Mouse (Mus musculus) MEL (cell line): ENCODE results near the gene Apbb2. TPM values are rescaled to one million over a fixed set of nuclear protein-coding genes. Genes with fewer than 3 reads are reported as not detected.

Experiments used
- DNase-seq: peaks from one replicate; pipeline ENCODE4 v3.0.0; 2011; ENCODE audit warnings: low read depth, low spot score
- H3K27ac ChIP-seq: 2 replicates; pipeline ENCODE4 v1.5.1; 2012; ENCODE audit warnings: low read depth, mild to moderate bottlenecking, control low read depth, low read length, moderate library complexity; ENCODE audit not compliant: control insufficient read depth
- H3K27me3 ChIP-seq, 2 experiments: fragments of 150-350 bp in 1 of 2; sonication (generic) in 1 of 2; 2 replicates each; pipeline ENCODE4 v1.6.1; 2012; ENCODE audit warnings: low read length in 2 of 2, mild to moderate bottlenecking in 2 of 2, improper control_type of control experiment in 1 of 2, moderate library complexity in 1 of 2; ENCODE audit not compliant: insufficient read depth in 2 of 2, control insufficient read depth in 1 of 2
- H3K36me3 ChIP-seq, 2 experiments: 2 replicates each; pipeline ENCODE4 v1.6.1; 2012 to 2014; ENCODE audit warnings: low read length in 2 of 2, improper control_type of control experiment in 1 of 2, inconsistent platforms in 1 of 2, mild to moderate bottlenecking in 1 of 2; ENCODE audit not compliant: insufficient read depth in 2 of 2, control insufficient read depth in 1 of 2
- H3K4me1 ChIP-seq, 2 experiments: fragments of 150-350 bp in 1 of 2; sonication (generic) in 1 of 2; 2 replicates each; pipeline ENCODE4 v1.6.1; 2012; ENCODE audit warnings: low read length in 2 of 2, improper control_type of control experiment in 1 of 2, mild to moderate bottlenecking in 1 of 2; ENCODE audit not compliant: insufficient read depth in 2 of 2, control insufficient read depth in 1 of 2
- H3K4me3 ChIP-seq, 2 experiments: fragments of 150-350 bp in 1 of 2; sonication (generic) in 1 of 2; 2 replicates each; pipeline ENCODE4 v1.5.1; 2012; ENCODE audit warnings: low read depth in 2 of 2, low read length in 2 of 2, mild to moderate bottlenecking in 2 of 2, moderate library complexity in 2 of 2, control low read depth in 1 of 2, improper control_type of control experiment in 1 of 2; ENCODE audit not compliant: control insufficient read depth in 1 of 2, insufficient read depth in 1 of 2
- H3K79me2 ChIP-seq: 2 replicates; pipeline ENCODE4 v1.6.1; 2012; ENCODE audit warnings: mild to moderate bottlenecking, low read length, moderate library complexity; ENCODE audit not compliant: control insufficient read depth, poor library complexity, insufficient read depth
- H3K9ac ChIP-seq: 2 replicates; pipeline ENCODE4 v1.6.1; 2012; ENCODE audit warnings: low read depth, mild to moderate bottlenecking, control low read depth, low read length, moderate library complexity; ENCODE audit not compliant: control insufficient read depth, poor library complexity, severe bottlenecking
- H3K9me3 ChIP-seq: fragments of 150-350 bp; sonication (generic); replicated peaks from 2 replicates; pipeline ENCODE4 v1.6.1; 2012; ENCODE audit warnings: mild to moderate bottlenecking, low read length, improper control_type of control experiment, moderate library complexity; ENCODE audit not compliant: insufficient read depth
- BHLHE40 ChIP-seq: IDR thresholded peaks from 2 replicates; pipeline ENCODE4 v1.6.1; 2012; ENCODE audit warnings: low read depth, mild to moderate bottlenecking, inconsistent platforms, low read length, improper control_type of control experiment, borderline replicate concordance
- CHD1 ChIP-seq: IDR thresholded peaks from 2 replicates; pipeline ENCODE4 v1.6.1; 2012; ENCODE audit warnings: low read depth, mild to moderate bottlenecking, inconsistent platforms, low read length, improper control_type of control experiment
- CHD2 ChIP-seq: IDR thresholded peaks from 2 replicates; pipeline ENCODE4 v1.6.1; 2011; ENCODE audit warnings: low read length, improper control_type of control experiment
- CTCF ChIP-seq, 3 experiments: IDR thresholded peaks in 2 of 3; conservative IDR thresholded peaks in 1 of 3; 2 replicates each; pipeline ENCODE4 v1.5.1; 2011 to 2012; ENCODE audit warnings: low read length in 3 of 3, low read depth in 2 of 3, mild to moderate bottlenecking in 2 of 3, improper control_type of control experiment in 1 of 3, inconsistent platforms in 1 of 3, mixed read lengths in 1 of 3, moderate library complexity in 1 of 3; ENCODE audit not compliant: control insufficient read depth in 1 of 3, insufficient read depth in 1 of 3, poor library complexity in 1 of 3, severe bottlenecking in 1 of 3
- ELF1 ChIP-seq: IDR thresholded peaks from 2 replicates; pipeline ENCODE4 v1.6.1; 2014; ENCODE audit warnings: low read depth, mild to moderate bottlenecking, inconsistent platforms, low read length, improper control_type of control experiment, moderate library complexity
- GABPA ChIP-seq: IDR thresholded peaks from 2 replicates; pipeline ENCODE4 v1.6.1; 2012; ENCODE audit warnings: low read depth, mild to moderate bottlenecking, inconsistent platforms, low read length, improper control_type of control experiment, moderate library complexity
- GATA1 ChIP-seq: IDR thresholded peaks from 2 replicates; pipeline ENCODE4 v1.6.1; 2011; ENCODE audit warnings: low read depth, low read length, improper control_type of control experiment
- MAFK ChIP-seq: IDR thresholded peaks from 2 replicates; pipeline ENCODE4 v1.6.1; 2011; ENCODE audit warnings: low read depth, mild to moderate bottlenecking, low read length, improper control_type of control experiment, borderline replicate concordance
- MEF2A ChIP-seq: IDR thresholded peaks from 2 replicates; pipeline ENCODE4 v1.6.1; 2014; ENCODE audit warnings: low read depth, mild to moderate bottlenecking, inconsistent platforms, low read length, improper control_type of control experiment; ENCODE audit not compliant: poor library complexity, insufficient replicate concordance, severe bottlenecking; ENCODE audit errors: extremely low read depth
- MXI1 ChIP-seq: IDR thresholded peaks from 2 replicates; pipeline ENCODE4 v1.6.1; 2011; ENCODE audit warnings: mild to moderate bottlenecking, low read depth, low read length, improper control_type of control experiment
- MYB ChIP-seq: IDR thresholded peaks from 2 replicates; pipeline ENCODE4 v1.6.1; 2011; ENCODE audit warnings: mild to moderate bottlenecking, low read depth, low read length, improper control_type of control experiment
- NRF1 ChIP-seq: IDR thresholded peaks from 2 replicates; pipeline ENCODE4 v1.6.1; 2014; ENCODE audit warnings: low read depth, mild to moderate bottlenecking, inconsistent platforms, low read length, improper control_type of control experiment, moderate library complexity; ENCODE audit not compliant: poor library complexity, insufficient read depth, severe bottlenecking
- POLR2AphosphoS5 ChIP-seq: IDR thresholded peaks from 2 replicates; pipeline ENCODE4 v1.6.1; 2012; ENCODE audit warnings: low read depth, borderline replicate concordance, mild to moderate bottlenecking, inconsistent platforms, low read length, moderate library complexity, mixed read lengths
- RCOR1 ChIP-seq: IDR thresholded peaks from 2 replicates; pipeline ENCODE4 v1.6.1; 2012; ENCODE audit warnings: low read depth, mild to moderate bottlenecking, inconsistent platforms, low read length, improper control_type of control experiment
- SIN3A ChIP-seq: IDR thresholded peaks from 2 replicates; pipeline ENCODE4 v1.6.1; 2012; ENCODE audit warnings: low read length, improper control_type of control experiment, inconsistent platforms
- SMC3 ChIP-seq: IDR thresholded peaks from 2 replicates; pipeline ENCODE4 v1.6.1; 2011; ENCODE audit warnings: low read depth, low read length, improper control_type of control experiment
- TAL1 ChIP-seq: IDR thresholded peaks from 2 replicates; pipeline ENCODE4 v1.6.1; 2012; ENCODE audit warnings: mild to moderate bottlenecking, inconsistent platforms, low read length, moderate library complexity, mixed read lengths
- TBP ChIP-seq: IDR thresholded peaks from 2 replicates; pipeline ENCODE4 v1.8.0; 2011; ENCODE audit warnings: low read depth, low read length, improper control_type of control experiment
- TCF12 ChIP-seq: IDR thresholded peaks from 2 replicates; pipeline ENCODE4 v1.6.1; 2014; ENCODE audit warnings: low read depth, mild to moderate bottlenecking, inconsistent platforms, low read length, improper control_type of control experiment, moderate library complexity
- UBTF ChIP-seq: IDR thresholded peaks from 2 replicates; pipeline ENCODE4 v1.6.1; 2012; ENCODE audit warnings: low read depth, mild to moderate bottlenecking, inconsistent platforms, low read length, improper control_type of control experiment, moderate library complexity, borderline replicate concordance; ENCODE audit not compliant: insufficient read depth
- USF2 ChIP-seq, 2 experiments: IDR thresholded peaks; 2 replicates each; pipeline ENCODE4 v1.6.1; 2011 to 2012; ENCODE audit warnings: improper control_type of control experiment in 2 of 2, low read length in 2 of 2, borderline replicate concordance in 1 of 2, inconsistent platforms in 1 of 2, low read depth in 1 of 2, mild to moderate bottlenecking in 1 of 2; ENCODE audit not compliant: insufficient read depth in 1 of 2
- polyA plus RNA-seq, 2 experiments: library from polyadenylated mRNA; stranded (reverse) in 1 of 2; unstranded in 1 of 2; fragments of >175 nt in 1 of 2; fragments of >200 nt in 1 of 2; gene quantifications; 2 replicates each; pipeline versions ENCODE4 v1.2.1 to v1.2.4; 2012; ENCODE audit warnings: low replicate concordance in 2 of 2, low read depth in 1 of 2; ENCODE audit not compliant: insufficient read length in 2 of 2, insufficient read depth in 1 of 2, missing spikeins in 1 of 2
- total RNA-seq: library from RNA; depleted of rRNA; stranded (reverse); fragments of 300-350 nt; gene quantifications from 2 replicates; pipeline ENCODE4 v1.2.3, GENCODE M21; 2012

Gene Apbb2
- total and polyA plus RNA-seq, 3 experiments: not detected

DNA sequence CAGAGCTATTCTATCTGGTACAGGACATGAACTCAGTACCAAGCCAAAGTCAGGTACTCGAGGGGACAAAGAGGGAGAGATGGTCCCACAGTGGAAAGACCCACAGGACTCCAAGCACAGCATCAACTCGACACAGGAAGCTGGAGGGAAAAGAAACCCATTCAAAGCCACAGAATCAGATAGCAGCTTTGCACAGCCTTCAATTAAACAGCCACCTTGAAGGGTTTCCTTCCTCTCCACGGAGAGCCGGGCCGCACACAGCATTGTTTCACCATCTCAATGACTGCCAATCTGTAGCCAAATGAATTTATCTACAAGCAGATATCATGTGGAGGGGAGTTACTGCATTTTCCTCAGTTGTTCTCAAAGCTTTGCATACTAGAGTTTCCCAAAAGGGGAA lies 50.6 kb downstream of the Apbb2 start:
- Histone ChIP-seq H3K4me3 (no peak overlapping the region), H3K79me2 (no peaks in the 10 kb centered on the region), H3K27ac (no peak overlapping the region), H3K27me3 (no peaks in the 10 kb centered on the region), H3K4me1 (no peaks in the 10 kb centered on the region), H3K9me3 (no peaks in the 10 kb centered on the region), H3K36me3 (no peaks in the 10 kb centered on the region), H3K9ac (no peak overlapping the region)
- TF ChIP-seq MXI1 (no peak), NRF1 (no peak), POLR2AphosphoS5 (no peak), GABPA (no peak), CHD2 (no peak), MEF2A (no peak), MAFK (no peak), TBP (no peak), MYB (no peak), SIN3A (no peak), BHLHE40 (no peak), TCF12 (no peak), ELF1 (no peak), USF2 (IDR thresholded peaks at IDR 0.05; ENCODE audit: borderline replicate concordance in 1 of 2, insufficient read depth in 1 of 2, low read depth in 1 of 2, low read length in 2 of 2) (no peak), TAL1 (no peak), RCOR1 (no peak), GATA1 (no peak)
- no peak for DNase-seq

GRCm38 (mm10) chr5:66567424-66567823 lies 51.2 kb downstream of the Apbb2 start:
- H3K79me2 ChIP-seq: no peaks in the 10 kb centered on the region
- no peaks in the 10 kb centered on the region for H3K9me3 ChIP-seq
- TF ChIP-seq TCF12: no peak
- no peak for TF ChIP-seq TBP
- no peak for TF ChIP-seq SMC3
- no peak for TF ChIP-seq CTCF (IDR thresholded peaks at IDR 0.05 in 2 of 3, conservative IDR thresholded peaks at IDR 0.05 in 1 of 3; ENCODE audit: control insufficient read depth in 1 of 3, insufficient read depth in 1 of 3, low read depth in 2 of 3, low read length in 3 of 3, poor library complexity in 1 of 3, severe bottlenecking in 1 of 3)
- no peak for TF ChIP-seq USF2 (IDR thresholded peaks at IDR 0.05; ENCODE audit: borderline replicate concordance in 1 of 2, insufficient read depth in 1 of 2, low read depth in 1 of 2, low read length in 2 of 2)
- TF ChIP-seq ELF1: no peak
- TF ChIP-seq CHD1: no peak
- no peak for TF ChIP-seq MEF2A
- TF ChIP-seq RCOR1: no peak
- no peak for TF ChIP-seq POLR2AphosphoS5
- TF ChIP-seq UBTF: no peak
- H3K4me3 ChIP-seq: no peak overlapping the region
- H3K9ac ChIP-seq: no peak overlapping the region
- H3K27me3 ChIP-seq: no peaks in the 10 kb centered on the region
- DNase-seq: no peak
- no peak overlapping the region for H3K27ac ChIP-seq
- H3K4me1 ChIP-seq: no peaks in the 10 kb centered on the region
- no peaks in the 10 kb centered on the region for H3K36me3 ChIP-seq
